Mouse (Mus musculus) CH12.LX (cell line): Measurements from ENCODE around the gene Keap1. TPM values are rescaled to one million over a fixed set of nuclear protein-coding genes. Genes with fewer than 3 reads are reported as not detected.
A peak's percentile ranks its signal among the peaks of the same experiment; 100 is the strongest.

Experiments used
- DNase-seq: peaks from one replicate; pipeline ENCODE4 v3.0.0-alpha.2; 2013; ENCODE audit errors: extremely low read depth
- H3K27ac ChIP-seq: 2 replicates; pipeline ENCODE4 v1.5.1; 2012; ENCODE audit warnings: low read depth, mild to moderate bottlenecking, control low read depth, moderate library complexity; ENCODE audit not compliant: insufficient read depth
- H3K27me3 ChIP-seq: replicated peaks from 2 replicates; pipeline ENCODE3; 2012; ENCODE audit warnings: inconsistent platforms
- H3K36me3 ChIP-seq, 2 experiments: replicated peaks in 1 of 2; 2 replicates each; pipeline versions ENCODE3 to v1.6.1; 2012; ENCODE audit warnings: inconsistent platforms in 1 of 2, low read length in 1 of 2, mild to moderate bottlenecking in 1 of 2, mixed read lengths in 1 of 2, moderate library complexity in 1 of 2; ENCODE audit not compliant: control insufficient read depth in 1 of 2, insufficient read depth in 1 of 2
- H3K4me1 ChIP-seq, 2 experiments: 2 replicates each; pipeline ENCODE4 v1.6.1; 2012; ENCODE audit warnings: inconsistent platforms in 1 of 2, moderate library complexity in 1 of 2; ENCODE audit not compliant: insufficient read depth in 2 of 2, control insufficient read depth in 1 of 2
- H3K4me2 ChIP-seq: 2 replicates; pipeline ENCODE4 v1.6.1; 2012; ENCODE audit warnings: low read depth, mild to moderate bottlenecking, control low read depth; ENCODE audit not compliant: poor library complexity, insufficient read depth, severe bottlenecking
- H3K4me3 ChIP-seq, 3 experiments: fragments of 150-350 bp in 1 of 3; sonication (generic) in 1 of 3; replicated peaks in 1 of 3; 2 replicates each; pipeline versions ENCODE3 to v1.5.1; 2011 to 2012; ENCODE audit warnings: low read depth in 2 of 3, low read length in 2 of 3, mild to moderate bottlenecking in 2 of 3, moderate library complexity in 2 of 3, control low read depth in 1 of 3, improper control_type of control experiment in 1 of 3, inconsistent platforms in 1 of 3, mixed read lengths in 1 of 3; ENCODE audit not compliant: poor library complexity in 1 of 3
- H3K79me2 ChIP-seq: replicated peaks from 2 replicates; pipeline ENCODE4 v1.6.1; 2012; ENCODE audit warnings: mild to moderate bottlenecking, moderate library complexity; ENCODE audit not compliant: control insufficient read depth, poor library complexity, insufficient read depth, severe bottlenecking; ENCODE audit errors: extremely low read depth
- H3K9ac ChIP-seq: 2 replicates; pipeline ENCODE4 v1.6.1; 2012; ENCODE audit warnings: low read depth, mild to moderate bottlenecking, control low read depth, moderate library complexity; ENCODE audit not compliant: insufficient read depth
- H3K9me3 ChIP-seq: replicated peaks from 2 replicates; pipeline ENCODE3; 2012; ENCODE audit warnings: low read length, inconsistent platforms, mixed read lengths
- BHLHE40 ChIP-seq: IDR thresholded peaks from 2 replicates; pipeline ENCODE4 v1.6.1; 2011; ENCODE audit warnings: mild to moderate bottlenecking, low read depth, low read length, improper control_type of control experiment
- CHD1 ChIP-seq: IDR thresholded peaks from 2 replicates; pipeline ENCODE4 v1.6.1; 2012; ENCODE audit warnings: low read depth, low read length, improper control_type of control experiment, inconsistent platforms
- CTCF ChIP-seq, 2 experiments: IDR thresholded peaks in 1 of 2; conservative IDR thresholded peaks in 1 of 2; 2 replicates each; pipeline ENCODE4 v1.5.1; 2011 to 2012; ENCODE audit warnings: low read depth in 2 of 2, low read length in 2 of 2, improper control_type of control experiment in 1 of 2, inconsistent platforms in 1 of 2, mild to moderate bottlenecking in 1 of 2, moderate library complexity in 1 of 2
- E2F4 ChIP-seq: IDR thresholded peaks from 2 replicates; pipeline ENCODE4 v1.6.1; 2011; ENCODE audit warnings: low read depth, low read length, improper control_type of control experiment; ENCODE audit not compliant: insufficient replicate concordance
- ELF1 ChIP-seq: IDR thresholded peaks from 2 replicates; pipeline ENCODE4 v1.6.1; 2014; ENCODE audit warnings: low read depth, mild to moderate bottlenecking, inconsistent platforms, low read length, improper control_type of control experiment
- EP300 ChIP-seq: IDR thresholded peaks from 2 replicates; pipeline ENCODE4 v1.6.1; 2011; ENCODE audit warnings: low read length, improper control_type of control experiment
- ETS1 ChIP-seq: conservative IDR thresholded peaks from 2 replicates; pipeline ENCODE4 v1.6.1; 2012; ENCODE audit warnings: low read depth, mild to moderate bottlenecking, inconsistent platforms, low read length, improper control_type of control experiment, moderate library complexity
- GABPA ChIP-seq: IDR thresholded peaks from 2 replicates; pipeline ENCODE4 v1.6.1; 2012; ENCODE audit warnings: low read depth, low read length, improper control_type of control experiment, inconsistent platforms; ENCODE audit not compliant: insufficient replicate concordance
- IRF4 ChIP-seq: IDR thresholded peaks from 2 replicates; pipeline ENCODE4 v1.6.1; 2014; ENCODE audit warnings: low read depth, mild to moderate bottlenecking, inconsistent platforms, low read length, improper control_type of control experiment
- JUND ChIP-seq: conservative IDR thresholded peaks from 2 replicates; pipeline ENCODE4 v1.6.1; 2011; ENCODE audit warnings: low read depth, low read length, improper control_type of control experiment
- MAX ChIP-seq: IDR thresholded peaks from 2 replicates; pipeline ENCODE4 v1.6.1; 2011; ENCODE audit warnings: low read length, improper control_type of control experiment
- MAZ ChIP-seq: IDR thresholded peaks from 2 replicates; pipeline ENCODE4 v1.6.1; 2012; ENCODE audit warnings: low read depth, mild to moderate bottlenecking, inconsistent platforms, low read length, improper control_type of control experiment, moderate library complexity
- MEF2A ChIP-seq: IDR thresholded peaks from 2 replicates; pipeline ENCODE4 v1.6.1; 2014; ENCODE audit warnings: low read depth, mild to moderate bottlenecking, inconsistent platforms, low read length, improper control_type of control experiment, borderline replicate concordance
- MXI1 ChIP-seq: IDR thresholded peaks from 2 replicates; pipeline ENCODE4 v1.6.1; 2011; ENCODE audit warnings: mild to moderate bottlenecking, low read depth, low read length, improper control_type of control experiment
- MYC ChIP-seq: IDR thresholded peaks from 2 replicates; pipeline ENCODE4 v1.6.1; 2011; ENCODE audit warnings: low read depth, mild to moderate bottlenecking, improper control_type of control experiment, low read length
- NRF1 ChIP-seq: IDR thresholded peaks from 2 replicates; pipeline ENCODE4 v1.6.1; 2014; ENCODE audit warnings: low read depth, mild to moderate bottlenecking, inconsistent platforms, low read length, improper control_type of control experiment, moderate library complexity
- PAX5 ChIP-seq: IDR thresholded peaks from 2 replicates; pipeline ENCODE4 v1.6.1; 2012; ENCODE audit warnings: low read length, inconsistent platforms, mixed read lengths
- RAD21 ChIP-seq: IDR thresholded peaks from 2 replicates; pipeline ENCODE4 v1.6.1; 2011; ENCODE audit warnings: low read depth, mild to moderate bottlenecking, low read length, improper control_type of control experiment, moderate library complexity
- RCOR1 ChIP-seq: conservative IDR thresholded peaks from 2 replicates; pipeline ENCODE4 v1.6.1; 2012; ENCODE audit warnings: low read depth, mild to moderate bottlenecking, inconsistent platforms, low read length, improper control_type of control experiment
- SIN3A ChIP-seq: IDR thresholded peaks from 2 replicates; pipeline ENCODE4 v1.6.1; 2012; ENCODE audit warnings: low read length, improper control_type of control experiment, inconsistent platforms
- TBP ChIP-seq: conservative IDR thresholded peaks from 2 replicates; pipeline ENCODE4 v1.6.1; 2011; ENCODE audit warnings: low read depth, low read length, improper control_type of control experiment
- UBTF ChIP-seq: IDR thresholded peaks from 2 replicates; pipeline ENCODE4 v1.6.1; 2012; ENCODE audit warnings: low read depth, mild to moderate bottlenecking, inconsistent platforms, low read length, improper control_type of control experiment, moderate library complexity
- USF1 ChIP-seq: IDR thresholded peaks from 2 replicates; pipeline ENCODE4 v1.6.1; 2014; ENCODE audit warnings: low read depth, mild to moderate bottlenecking, inconsistent platforms, low read length, improper control_type of control experiment
- USF2 ChIP-seq: conservative IDR thresholded peaks from 2 replicates; pipeline ENCODE4 v1.6.1; 2011; ENCODE audit warnings: low read depth, low read length, improper control_type of control experiment
- ZC3H11A ChIP-seq: IDR thresholded peaks from 2 replicates; pipeline ENCODE4 v1.6.1; 2012; ENCODE audit warnings: low read depth, mild to moderate bottlenecking, inconsistent platforms, low read length, improper control_type of control experiment
- ZKSCAN1 ChIP-seq: IDR thresholded peaks from 2 replicates; pipeline ENCODE4 v1.6.1; 2012; ENCODE audit warnings: low read depth, inconsistent platforms, low read length, improper control_type of control experiment, borderline replicate concordance
- ZMIZ1 ChIP-seq: IDR thresholded peaks from 2 replicates; pipeline ENCODE4 v1.6.1; 2012; ENCODE audit warnings: low read depth, mild to moderate bottlenecking, inconsistent platforms, low read length, improper control_type of control experiment
- ZNF384 ChIP-seq: IDR thresholded peaks from 2 replicates; pipeline ENCODE4 v1.6.1; 2012; ENCODE audit warnings: low read depth, low read length, improper control_type of control experiment, inconsistent platforms
- dilution Hi-C: fragments of 300-500 bp; cut with MboI; formaldehyde crosslinking; loops from 2 replicates; pipeline ENCODE4 v1.14.3; 2020; ENCODE audit warnings: low sequenced_read_pairs; ENCODE audit not compliant: extremely low pct_unique_long_range_greater_than_20kb, extremely low pct_ligation_motif_present
- in situ Hi-C: fragments of 300-500 bp; cut with MboI; formaldehyde crosslinking; loops from 3 replicates; pipeline ENCODE4 v1.14.3; 2019; ENCODE audit warnings: low sequenced_read_pairs, low pct_ligation_motif_present, low pct_unique_long_range_greater_than_20kb, mixed read lengths
- polyA plus RNA-seq: library from polyadenylated mRNA; unstranded; fragments of >175 nt; gene quantifications from 2 replicates; pipeline ENCODE4 v1.2.1, GENCODE M21; 2012; ENCODE audit warnings: low read depth; ENCODE audit not compliant: insufficient read length
- total RNA-seq, 2 experiments: library from RNA; depleted of rRNA; stranded (reverse); fragments of 300-350 nt in 1 of 2; fragments of >200 nt in 1 of 2; gene quantifications; 2 replicates each; pipeline ENCODE4 v1.2.3; 2012 to 2014

Keap1 gene
- total and polyA plus RNA-seq, 3 experiments = 18.4 to 41.7 (median 31.2) TPM

DNA sequence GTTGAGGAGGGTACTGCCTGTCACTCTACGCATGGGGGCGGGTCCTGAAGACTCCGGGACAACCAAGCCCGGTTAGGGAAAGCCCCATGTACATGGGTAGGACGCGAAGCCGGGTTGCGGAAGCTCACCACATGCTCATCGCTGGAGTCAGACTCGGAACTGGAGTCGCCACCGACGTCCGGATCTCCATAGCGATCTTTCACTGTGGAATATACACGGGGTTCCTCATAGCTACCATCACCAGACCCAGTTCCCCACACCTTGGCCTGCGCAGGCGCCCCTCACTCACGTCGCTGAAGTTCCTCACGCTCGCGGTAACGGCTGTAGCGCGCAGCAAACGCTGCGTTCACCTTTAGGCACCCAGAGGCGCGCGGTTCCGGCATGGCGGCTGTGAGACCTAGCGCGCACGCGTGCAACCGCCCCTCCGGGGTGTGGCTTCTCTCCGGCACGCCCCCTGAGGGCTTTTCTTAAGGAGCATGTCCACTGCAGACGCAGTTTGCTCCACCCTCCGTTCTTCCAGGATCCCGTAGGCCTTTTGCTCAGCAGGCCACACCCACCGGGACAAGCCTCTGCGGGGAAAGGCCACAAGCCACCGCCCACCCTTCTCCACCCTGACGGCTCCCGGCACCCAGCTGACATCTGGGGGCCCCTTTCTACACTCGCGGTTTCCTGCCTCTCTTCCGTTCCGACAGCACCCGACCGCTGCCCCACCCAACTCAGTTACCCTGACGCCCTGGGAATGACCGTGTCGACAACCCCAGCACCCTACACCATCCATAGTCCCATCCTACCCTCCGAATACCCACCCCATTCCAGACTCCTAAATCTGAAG, 48.6 kb upstream of the Keap1 start, which contains the start of gene Kri1 (continued):
- TF ChIP-seq ZNF384 = no peak
- TF ChIP-seq TBP = peak; percentile 74
- TF ChIP-seq MAZ = no peak; the same call in 1 of the 2 replicates
- TF ChIP-seq MAX = peak; percentile 93
- TF ChIP-seq NRF1 = peak; percentile 83
- peak; percentile 29 for TF ChIP-seq BHLHE40
- no peak for TF ChIP-seq USF1

DNA sequence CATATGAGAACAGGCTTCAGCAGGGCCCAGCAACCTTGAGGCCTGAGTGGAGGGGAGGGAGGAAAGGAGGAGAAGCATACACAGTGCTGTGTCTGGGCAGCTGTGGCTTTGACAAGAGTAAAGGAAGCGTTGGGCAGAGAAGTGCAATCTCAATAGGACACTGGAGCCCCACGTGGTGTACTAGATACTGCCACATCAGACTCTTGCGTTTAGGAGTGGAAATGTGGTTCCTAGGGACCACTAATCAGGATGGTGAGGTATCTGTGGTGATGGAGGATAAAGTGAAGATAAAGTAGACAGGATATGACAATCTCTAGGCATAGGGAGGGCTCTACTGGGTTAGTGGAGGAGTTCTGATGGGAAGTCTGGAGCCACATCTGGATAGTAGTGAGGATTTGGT, 47.6 kb upstream of the Keap1 start:
- Histone ChIP-seq H3K4me3 (peak overlapping the region; percentile 78 to 89 (median 81)), H3K4me1 (peaks cover 9 to 49% of the 10 kb centered on the region in 2 experiments), H3K36me3 (peaks cover 31 to 45% of the 10 kb centered on the region in 2 experiments), H3K27me3 (peaks cover 4% of the 10 kb centered on the region), H3K27ac (no peak overlapping the region), H3K79me2 (peaks cover 23% of the 10 kb centered on the region), H3K9ac (peak overlapping the region; percentile 78), H3K4me2 (peak overlapping the region; percentile 94), H3K9me3 (no peaks in the 10 kb centered on the region)
- peak; percentile 33 for DNase-seq
- TF ChIP-seq IRF4 (no peak), MEF2A (no peak), ZKSCAN1 (no peak), USF2 (peak; percentile 25; the same call in 1 of the 2 replicates), USF1 (peak; percentile 31), CTCF (conservative IDR thresholded peaks at IDR 0.05 in 1 of 2, IDR thresholded peaks at IDR 0.05 in 1 of 2; ENCODE audit: low read depth in 2 of 2, low read length in 2 of 2) (no peak), CHD1 (no peak), RCOR1 (no peak), ZMIZ1 (no peak), ZC3H11A (no peak), MYC (0 out of 2 replicates have a peak, but pooled peaks have one; percentile 68), ELF1 (no peak), RAD21 (no peak), EP300 (no peak), BHLHE40 (no peak), E2F4 (no peak), SIN3A (no peak), UBTF (no peak), TBP (no peak), ETS1 (no peak), MXI1 (peak; percentile 70; the same call in 1 of the 2 replicates), JUND (no peak), GABPA (no peak), MAX (peak; percentile 73), PAX5 (no peak)
- in situ Hi-C loops = no loop called here
- dilution Hi-C loops = no loop called here
